Mouse (Mus musculus): ENCODE measurements around the gene Bad.

DNA sequence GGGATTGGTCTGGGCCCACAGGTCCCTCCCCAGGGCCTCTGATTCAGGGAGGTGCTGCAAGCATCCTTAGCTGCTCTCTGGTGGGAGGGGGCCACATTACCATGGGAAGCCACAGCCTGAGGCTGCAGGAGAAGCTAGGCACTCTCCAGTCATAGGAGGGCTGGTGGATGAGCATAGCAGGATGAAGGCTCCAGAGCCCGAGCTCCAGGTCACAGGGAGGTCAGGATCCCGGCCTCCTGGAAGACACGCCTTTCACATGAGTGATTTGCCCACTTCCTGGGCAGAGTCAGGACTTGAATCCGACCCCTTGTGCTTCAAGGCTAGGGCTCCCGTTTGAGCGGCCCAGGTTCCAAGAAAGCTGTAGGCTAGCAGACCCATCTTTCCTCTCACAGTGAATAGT lies 30.0 kb downstream of the Bad start:
- TF ChIP-seq EP300 (IDR thresholded peaks at IDR 0.05; ENCODE audit: low read depth) = no peak
- no peak for TF ChIP-seq CTCF (IDR thresholded peaks at IDR 0.05; ENCODE audit: low read depth)

Data from liver, embryonic 14.5 days (tissue).